Mouse (Mus musculus) thymus, adult 2 months (tissue): ENCODE results near the gene Cers3.

Experiments
- CTCF ChIP-seq: fragments of 200-500 bp; IDR thresholded peaks from 2 replicates; pipeline ENCODE4 v1.5.1; 2012; ENCODE audit warnings: mild to moderate bottlenecking, control low read depth, low read length, moderate library complexity, borderline replicate concordance; ENCODE audit not compliant: control insufficient read depth, poor library complexity, insufficient read depth; ENCODE audit errors: extremely low read depth
- POLR2A ChIP-seq: fragments of 200-500 bp; IDR thresholded peaks from 2 replicates; pipeline ENCODE4 v1.6.1; 2012; ENCODE audit warnings: mild to moderate bottlenecking, low read length, control low read depth, moderate library complexity; ENCODE audit not compliant: control insufficient read depth, poor library complexity, insufficient read depth; ENCODE audit errors: extremely low read depth

DNA sequence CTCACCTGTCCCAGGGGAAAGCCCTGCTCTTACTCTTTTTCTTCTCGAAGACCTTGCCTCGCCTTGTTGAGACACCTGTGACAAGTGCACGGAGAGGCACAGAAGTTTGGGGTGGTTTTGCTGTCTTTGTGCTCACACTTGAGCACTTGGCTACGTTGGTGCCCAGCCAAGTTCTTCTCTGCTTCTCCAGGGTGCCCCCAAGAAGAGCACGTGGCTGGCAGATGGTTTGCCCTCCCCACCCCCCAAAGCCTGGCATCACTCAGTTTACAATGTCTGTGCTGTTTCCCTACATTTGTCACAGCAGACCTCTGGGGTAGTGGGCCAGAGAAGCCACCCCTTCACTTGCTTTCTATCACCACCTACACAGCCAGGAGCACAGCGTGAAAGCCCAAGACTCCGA, 97.9 kb downstream of the Cers3 start:
- no peak for TF ChIP-seq CTCF
- TF ChIP-seq POLR2A, result no peak
